Mouse (Mus musculus): ENCODE results near the gene Aadac.
A peak's percentile ranks its signal among the peaks of the same experiment; 100 is the strongest.

Gene Aadac

DNA sequence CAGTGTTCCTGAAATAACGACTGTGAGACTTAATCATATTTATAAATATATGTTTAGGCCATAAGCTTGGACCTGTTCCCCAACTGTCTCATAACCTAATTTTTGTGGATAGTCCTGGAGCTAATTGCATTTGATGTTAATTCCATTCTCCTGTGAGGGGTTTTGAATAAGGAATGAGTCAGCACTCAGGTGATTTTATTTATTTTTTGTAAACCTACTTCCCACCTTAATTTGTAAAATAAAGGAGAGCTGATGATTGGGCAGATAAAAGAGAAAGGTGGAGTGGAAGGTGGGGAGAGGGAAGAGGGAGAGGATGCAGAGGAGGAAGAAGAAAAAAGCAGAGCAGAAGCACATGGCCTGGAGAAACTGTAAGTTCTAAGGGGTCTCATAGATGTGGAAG lies at the start of gene Aadac:
TSS of gene Aadac (plus strand) at position 301 of the 400 bp plus-strand sequence.
- DNase-seq, result no peak

DNA sequence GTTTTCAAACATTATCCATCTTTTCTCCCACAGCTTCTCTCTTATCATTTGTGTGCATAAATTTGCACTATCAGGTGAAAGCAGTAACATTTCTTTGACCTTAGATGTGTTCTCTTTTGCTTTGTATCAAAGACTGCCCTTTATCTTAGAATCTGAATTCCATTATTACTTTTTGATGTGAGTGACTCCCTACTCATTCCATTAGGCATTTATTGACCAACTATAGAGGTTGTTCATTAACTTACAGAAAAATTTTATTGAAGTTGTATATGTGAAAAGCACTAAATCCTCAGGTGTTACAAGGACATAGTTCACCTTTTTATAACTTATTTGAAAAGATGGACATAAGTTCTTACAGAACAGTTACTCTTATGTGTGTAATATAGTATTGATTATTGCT lies 21.9 kb upstream of the Aadac start:
- DNase-seq, result no peak

DNA sequence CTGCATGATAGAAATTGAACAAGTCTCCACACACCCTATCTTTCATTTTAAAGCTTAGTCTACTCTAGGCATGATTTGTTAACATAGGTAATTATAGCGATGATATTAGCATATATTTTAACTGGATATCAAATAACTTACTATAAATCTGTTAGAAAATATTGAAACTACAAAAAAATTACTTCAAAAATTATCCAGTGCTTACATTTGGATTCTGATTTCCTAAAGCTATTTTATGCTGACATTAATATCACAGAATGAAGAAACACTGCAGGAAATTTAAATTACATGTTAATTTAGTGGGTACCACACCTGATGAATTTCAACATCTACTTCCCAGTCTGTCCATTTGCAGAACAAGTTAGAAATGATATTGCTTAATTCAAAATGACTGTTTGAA lies 19.1 kb upstream of the Aadac start, which contains the start of gene Aadacl2:
TSS of gene Aadacl2 (plus strand) at position 301 of the 400 bp plus-strand sequence.
- no peak for DNase-seq

DNA sequence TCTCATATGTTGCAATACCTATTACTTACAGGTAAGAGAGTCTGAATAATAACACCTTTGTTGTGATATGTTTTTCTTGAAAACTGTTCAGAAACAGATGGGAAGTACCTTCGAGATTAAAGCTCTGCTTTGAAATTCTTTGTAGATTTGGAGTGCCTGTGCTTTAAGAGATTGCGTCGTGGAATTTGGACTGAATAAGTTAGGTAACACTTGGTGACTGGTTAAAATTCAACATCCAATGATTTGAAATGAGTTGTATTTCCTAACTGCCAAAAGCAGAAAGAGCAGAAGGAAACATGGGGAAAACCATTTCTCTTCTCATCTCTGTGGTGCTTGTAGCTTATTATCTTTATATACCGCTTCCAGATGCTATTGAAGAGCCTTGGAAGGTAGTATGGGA lies 6.0 kb downstream of the Aadac start:
- DNase-seq, result no peak

DNA sequence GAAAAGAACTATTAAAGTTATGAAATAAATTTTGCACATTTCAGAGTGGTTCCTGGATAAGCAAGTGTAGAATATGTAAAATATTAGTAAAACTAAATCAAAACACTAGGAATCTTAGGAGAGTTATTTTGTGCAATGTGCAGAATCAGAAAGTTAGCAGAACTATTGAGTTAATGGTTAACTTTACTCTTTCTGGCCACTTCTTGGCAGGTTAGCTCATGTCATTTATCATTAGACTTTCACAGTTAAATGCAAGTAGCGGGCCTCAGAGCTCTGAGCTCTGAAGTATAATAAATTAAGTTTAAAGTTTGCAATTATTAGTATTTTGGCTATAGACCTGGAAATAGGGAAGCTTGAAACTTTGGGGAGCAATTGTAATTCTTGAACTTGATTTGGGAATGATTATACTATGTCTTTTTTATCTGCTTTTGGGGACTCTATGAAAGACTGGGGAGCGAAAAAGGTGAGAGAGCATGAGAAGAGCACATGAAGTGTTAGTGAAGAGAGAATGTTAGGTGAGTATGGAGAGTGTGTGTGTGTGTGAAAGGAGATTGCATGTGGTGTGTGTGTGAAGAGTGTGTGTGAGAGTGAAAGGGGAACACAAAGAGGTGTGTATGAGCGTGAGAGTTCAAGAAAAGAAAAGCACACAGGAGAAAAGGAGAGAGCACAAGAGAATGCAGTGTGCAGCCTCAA lies 20.9 kb downstream of the Aadac start:
- no peak for DNase-seq

DNA sequence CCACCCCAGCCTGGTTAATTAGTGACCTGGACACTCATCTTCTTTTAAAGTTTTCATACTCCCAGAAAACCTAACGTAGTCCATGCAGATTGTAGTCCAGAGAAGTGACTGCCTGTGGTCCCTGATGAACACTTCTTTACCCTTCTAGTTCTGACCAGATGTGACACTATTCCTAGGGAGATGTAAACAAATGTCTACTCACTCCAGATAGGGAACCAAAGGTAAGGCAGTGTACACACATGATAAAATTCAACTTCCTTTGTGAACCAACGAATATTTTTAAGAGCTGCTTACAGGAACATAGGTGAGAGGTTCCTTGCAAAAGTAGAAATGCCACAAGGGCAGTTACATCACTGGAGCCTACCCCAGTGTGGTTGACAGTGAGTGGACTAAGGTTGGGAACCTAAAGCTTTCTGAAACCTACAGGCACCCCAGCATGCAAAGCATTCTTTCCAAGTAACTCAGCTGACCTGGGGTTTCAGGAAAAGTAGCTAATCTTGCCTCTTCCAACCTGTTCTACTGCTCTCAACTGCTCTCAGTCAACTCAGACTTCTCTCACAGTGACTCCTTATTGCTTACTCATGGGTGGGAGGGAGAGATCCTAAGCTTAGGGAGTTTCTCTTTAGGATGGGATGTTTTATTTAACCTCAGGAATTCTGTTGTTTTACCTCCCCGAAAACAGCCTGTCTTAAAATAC lies 27.9 kb downstream of the Aadac start:
- DNase-seq, result no peak

DNA sequence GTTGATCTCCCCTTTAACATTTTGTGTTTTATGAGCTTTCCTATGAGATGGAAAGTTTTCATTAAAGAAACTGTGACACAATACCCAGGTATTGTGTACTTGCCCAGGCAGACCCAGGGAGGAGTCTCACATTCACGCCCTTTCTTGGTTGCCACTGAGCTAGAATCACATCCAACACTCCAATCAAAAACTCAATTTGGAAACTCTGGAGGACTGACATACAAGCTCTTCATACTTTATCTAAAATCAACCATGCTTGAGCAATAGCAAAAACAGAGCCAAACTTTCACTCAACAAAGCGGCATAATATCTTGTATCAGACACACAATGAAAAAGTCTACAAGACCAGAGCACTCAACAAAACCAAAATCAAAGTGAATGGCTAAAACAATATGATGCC lies 28.4 kb downstream of the Aadac start:
- no peak for DNase-seq

DNA sequence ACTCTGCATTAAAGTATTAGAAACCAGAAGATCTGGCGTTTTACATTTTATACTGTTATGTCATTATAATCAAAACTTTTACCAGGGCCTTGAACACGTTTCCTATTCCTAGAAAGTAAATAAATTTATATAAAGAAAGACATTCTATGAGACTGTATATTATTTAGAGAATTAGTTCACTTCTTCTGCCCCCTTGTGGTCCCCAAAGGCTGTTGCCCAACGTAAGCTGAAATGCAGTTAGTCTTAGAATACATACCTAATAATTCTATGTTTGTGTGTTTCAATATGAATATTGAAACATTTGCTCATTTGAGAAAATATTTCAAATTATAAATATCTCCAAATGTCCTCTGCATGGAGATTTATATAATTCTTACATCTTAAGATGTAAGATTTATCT lies 30.9 kb downstream of the Aadac start:
- peak; percentile 32 for DNase-seq

DNA sequence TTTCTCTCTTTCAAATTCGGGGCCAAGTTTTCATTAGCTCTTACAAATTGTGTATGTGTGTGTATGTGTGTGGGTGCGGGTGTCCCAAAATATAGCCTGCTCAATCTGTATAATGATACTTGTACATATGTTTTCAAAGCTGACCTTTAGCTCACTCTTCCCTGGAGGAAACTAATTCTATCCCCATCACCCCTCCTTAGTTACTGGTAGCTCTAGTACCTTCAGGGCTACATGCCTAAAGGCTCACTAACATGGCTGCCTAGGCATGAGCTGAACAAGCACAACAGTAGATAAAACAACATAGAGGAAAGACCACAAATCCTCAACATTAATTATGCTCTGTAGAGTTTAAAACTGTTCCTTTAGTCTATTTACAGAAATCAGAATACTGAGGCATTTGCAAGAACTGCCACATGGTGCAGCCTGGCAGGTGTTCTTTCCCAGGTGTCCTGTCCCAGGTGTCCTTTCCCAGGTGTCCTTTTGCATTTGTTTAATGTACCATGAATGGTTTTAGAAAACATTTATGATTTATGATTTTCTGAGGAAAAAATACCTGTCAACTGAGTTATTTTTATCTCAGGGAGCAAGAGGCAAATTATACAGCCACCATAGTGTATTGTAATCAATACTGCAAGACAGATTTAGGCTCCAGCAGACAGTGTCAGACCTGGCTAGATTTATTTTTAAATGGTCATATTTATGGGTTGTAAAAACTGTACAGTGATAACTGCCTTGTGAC lies 31.7 kb downstream of the Aadac start:
- DNase-seq, result no peak

DNA sequence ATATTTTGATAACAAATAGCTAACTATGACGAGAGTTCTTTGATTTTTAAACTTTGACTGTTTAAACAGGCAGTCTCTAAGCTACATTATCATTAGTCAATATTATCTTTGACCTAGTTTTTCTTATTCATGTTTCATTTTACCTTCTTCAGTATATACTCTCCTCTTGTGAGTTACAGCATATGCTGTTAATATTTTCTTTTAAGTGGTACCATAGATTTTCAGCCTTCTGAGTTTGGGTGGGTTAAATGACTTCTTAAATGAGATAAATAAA lies 32.2 kb downstream of the Aadac start:
- no peak for DNase-seq

DNA sequence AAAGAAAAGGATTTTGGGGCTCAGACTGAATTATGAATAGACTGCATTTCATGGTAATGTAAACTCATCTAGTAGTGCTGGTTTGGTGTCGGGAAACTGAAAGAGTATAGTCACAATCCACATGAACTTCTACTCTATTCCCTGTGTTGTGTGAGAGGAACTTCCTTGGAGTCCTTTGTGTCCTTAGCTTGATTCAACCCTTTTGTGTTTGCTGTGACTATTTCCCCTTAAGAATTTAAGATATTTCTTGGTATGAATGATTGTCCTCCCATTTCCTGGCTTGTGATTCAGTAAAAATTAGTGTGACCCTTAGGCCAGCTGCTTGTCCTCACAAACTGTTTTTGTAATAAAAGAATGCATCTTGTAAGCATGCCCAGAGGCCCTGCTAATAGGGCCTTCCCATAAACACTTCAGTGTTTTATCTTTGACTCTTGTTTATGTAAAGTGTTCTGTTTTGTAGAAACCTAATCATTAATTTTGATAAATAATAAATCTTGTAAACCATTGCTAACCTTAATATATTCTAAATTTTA lies 53.4 kb downstream of the Aadac start:
- peak; percentile 60 for DNase-seq

DNA sequence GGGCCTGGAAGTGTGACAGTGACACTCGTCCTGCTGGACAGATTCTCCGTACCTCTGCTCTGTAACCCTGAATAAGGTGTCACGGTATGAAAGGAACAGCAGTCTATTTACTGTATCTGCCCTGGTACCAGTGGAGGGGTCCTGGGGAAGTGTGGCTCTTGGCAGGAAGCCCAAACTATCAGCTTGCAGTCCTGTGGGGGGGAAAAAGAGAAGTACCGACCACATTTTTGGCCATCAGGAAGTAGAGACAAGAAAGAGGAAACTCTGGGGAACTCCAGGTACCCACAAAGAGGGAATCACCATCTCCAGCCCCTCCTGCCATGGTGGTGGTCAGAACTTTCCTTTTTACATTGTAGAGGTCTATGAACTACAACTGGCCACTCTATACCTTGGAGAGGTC lies 55.1 kb downstream of the Aadac start:
- peak; percentile 14 for DNase-seq

DNA sequence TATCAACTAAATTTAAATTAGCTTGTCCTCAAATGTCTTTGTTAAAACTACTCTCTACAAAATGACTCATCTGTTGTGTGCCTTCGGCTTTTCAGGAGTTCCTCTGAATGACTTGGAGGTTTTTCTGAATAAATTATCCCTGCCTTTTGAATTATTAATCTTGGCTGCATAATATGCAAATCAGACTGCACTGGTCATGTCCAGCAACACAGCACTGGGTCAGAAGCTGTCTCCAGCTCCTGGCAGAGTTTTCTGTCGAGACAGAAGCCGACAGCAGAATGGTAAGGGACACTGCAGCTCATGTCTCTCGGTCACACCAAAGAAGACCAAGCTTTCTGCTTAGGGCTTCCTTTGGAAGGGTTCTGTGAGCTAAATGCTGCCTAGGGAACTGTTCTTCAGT lies 56.1 kb downstream of the Aadac start, which contains the start of gene Sucnr1:
TSS of gene Sucnr1 (plus strand) at position 222 of the 400 bp plus-strand sequence.
- peak; percentile 62 for DNase-seq

DNA sequence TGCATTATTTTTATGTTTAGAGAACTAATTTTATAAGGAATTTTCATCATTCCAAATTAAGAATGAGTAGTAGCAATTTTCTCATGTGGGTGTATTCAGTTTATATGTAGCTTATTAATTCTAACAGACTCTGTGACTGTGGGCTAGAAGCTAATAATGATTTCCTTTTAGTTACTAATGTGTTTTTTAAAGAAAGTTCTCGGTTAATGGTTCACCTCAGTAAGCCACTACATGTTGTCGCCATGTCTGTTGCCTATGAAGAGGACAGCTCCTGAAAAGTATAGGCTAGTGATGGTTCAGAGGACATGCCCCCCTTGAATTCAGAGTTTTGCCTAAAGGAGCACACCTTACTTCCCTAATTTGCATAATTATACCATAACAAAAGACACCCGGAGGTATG lies 57.2 kb downstream of the Aadac start:
- no peak for DNase-seq

DNA sequence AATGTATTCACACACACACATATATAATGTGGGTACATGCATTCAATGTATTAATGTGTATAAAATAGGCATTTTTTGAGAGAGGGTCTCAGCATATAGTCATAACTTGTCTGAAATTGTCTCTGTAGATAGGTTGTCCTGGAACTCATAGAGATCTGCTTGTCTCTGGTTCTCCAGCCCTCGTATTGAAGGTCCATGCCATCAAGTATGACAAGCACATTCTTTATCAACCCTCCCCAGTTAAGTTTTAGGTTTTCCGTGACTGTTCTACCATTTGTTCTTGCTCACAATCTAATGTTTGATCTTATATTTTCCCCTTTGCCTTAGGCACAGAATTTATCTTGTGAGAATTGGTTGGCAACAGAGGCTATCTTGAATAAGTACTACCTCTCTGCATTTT lies 60.2 kb downstream of the Aadac start:
- DNase-seq, result no peak

Data from kidney, postnatal 10 days (tissue).